Mouse (Mus musculus) small intestine, adult 2 months (tissue): ENCODE results near the gene Dab1.

Experiments
- CTCF ChIP-seq: fragments of 200-500 bp; IDR thresholded peaks from 2 replicates; pipeline ENCODE4 v1.5.1; 2012; ENCODE audit warnings: low read depth, mild to moderate bottlenecking, control low read depth, inconsistent platforms, low read length, moderate library complexity, mixed read lengths; ENCODE audit not compliant: insufficient replicate concordance, insufficient read length; ENCODE audit errors: extremely low read depth
- POLR2A ChIP-seq: fragments of 200-500 bp; IDR thresholded peaks from 2 replicates; pipeline ENCODE4 v1.6.1; 2012; ENCODE audit warnings: low read depth, mild to moderate bottlenecking, control low read depth, inconsistent platforms, low read length, moderate library complexity

DNA sequence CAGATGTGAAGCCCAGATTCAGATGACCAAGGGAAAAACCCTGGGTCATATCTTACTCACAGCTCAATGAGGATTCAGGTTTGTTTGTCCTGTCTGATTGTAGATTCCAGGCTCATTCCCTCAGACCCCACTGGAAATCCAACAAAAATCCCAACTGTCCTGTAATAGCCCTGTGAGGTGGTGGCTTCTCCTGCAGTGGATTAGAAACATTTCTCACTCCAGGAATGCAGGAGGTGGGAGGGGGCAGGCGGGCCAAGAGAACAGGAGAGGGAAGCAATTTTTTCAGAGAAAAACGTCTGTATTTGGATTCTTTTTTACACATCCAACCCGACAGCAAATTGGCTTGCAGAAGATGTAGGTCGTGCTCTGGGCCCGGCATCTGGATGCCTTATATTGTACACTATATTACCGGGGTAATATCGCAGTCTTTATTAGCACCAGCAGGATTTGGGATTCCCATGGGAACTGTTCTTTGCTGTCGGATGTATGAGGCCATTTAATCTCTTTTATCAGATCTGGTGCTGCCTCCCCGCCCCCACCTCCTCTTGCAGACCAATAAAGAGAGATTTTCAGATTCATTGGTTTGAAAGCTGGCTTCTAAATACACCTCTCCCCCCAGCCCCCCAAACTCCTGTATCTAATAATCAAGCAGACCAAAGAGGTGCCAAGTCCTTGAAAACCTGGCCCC lies 29.2 kb downstream of the Dab1 start:
- no peak for TF ChIP-seq POLR2A
- TF ChIP-seq CTCF = no peak
